ENCODE assay signal across 26 mouse cellular contexts in genomic region chr12:4462420-4462819, GRCm38 (mm10).
"Had no signal": no experiment of that assay in that cellular context is flagged by ENCODE, and none has a peak within 500 bp of the region (broad histone marks: within the 10 kb centered on the region; RNA-seq: fewer than 3 reads in every experiment).

No protein-coding gene starts in this region.

- H3K27ac ChIP-seq: heart, adult 2 months; heart, embryonic 13.5 days; heart, embryonic 15.5 days; hindbrain, embryonic 10.5 days; hindbrain, embryonic 12.5 days; hindbrain, embryonic 14.5 days; intestine, embryonic 15.5 days; layer of hippocampus, adult 2 months; left cerebral cortex, adult 2 months; limb, embryonic 13.5 days; limb, embryonic 15.5 days; liver, embryonic 12.5 days; liver, embryonic 14.5 days had no signal

- DNase-seq: gastrocnemius, postnatal 14 days; gastrocnemius, postnatal 36 days; heart, adult 2 months; heart, postnatal 14 days; heart, postnatal 36 days; kidney, adult 18-20 months; kidney, adult 8-10 months; kidney, postnatal 10 days; kidney, postnatal 25 days; kidney, postnatal 4 days had no signal

- H3K4me3 ChIP-seq: heart, adult 2 months; heart, embryonic 13.5 days; heart, embryonic 15.5 days; hindbrain, embryonic 10.5 days; hindbrain, embryonic 12.5 days; intestine, embryonic 15.5 days; layer of hippocampus, adult 2 months; left cerebral cortex, adult 2 months; limb, embryonic 13.5 days; limb, embryonic 15.5 days; liver, embryonic 12.5 days had no signal

- H3K9ac ChIP-seq: heart, embryonic 13.5 days; heart, embryonic 15.5 days; hindbrain, embryonic 12.5 days; hindbrain, embryonic 14.5 days; intestine, embryonic 15.5 days; limb, embryonic 13.5 days; limb, embryonic 15.5 days; liver, embryonic 12.5 days; liver, embryonic 14.5 days had no signal

- H3K4me1 ChIP-seq: hindbrain, embryonic 10.5 days; hindbrain, embryonic 12.5 days; intestine, embryonic 15.5 days; limb, embryonic 13.5 days; liver, embryonic 12.5 days had no signal

- H3K4me2 ChIP-seq: heart, embryonic 11.5 days; heart, embryonic 13.5 days; heart, embryonic 15.5 days; hindbrain, embryonic 12.5 days; hindbrain, embryonic 14.5 days; intestine, embryonic 15.5 days; limb, embryonic 13.5 days; limb, embryonic 15.5 days; liver, embryonic 12.5 days had no signal

- H3K27me3 ChIP-seq: heart, embryonic 13.5 days; heart, embryonic 15.5 days; hindbrain, embryonic 12.5 days; intestine, embryonic 15.5 days; limb, embryonic 13.5 days; limb, embryonic 15.5 days; liver, embryonic 12.5 days had no signal

- ATAC-seq: hindbrain, embryonic 16.5 days; inflammation-experienced regulatory T-cells, adult 6 months; intestine, embryonic 15.5 days; intestine, postnatal 0 days; liver, embryonic 12.5 days had no signal

- H3K36me3 ChIP-seq: heart, embryonic 13.5 days; heart, embryonic 15.5 days; hindbrain, embryonic 10.5 days; hindbrain, embryonic 12.5 days; intestine, embryonic 15.5 days; limb, embryonic 13.5 days; limb, embryonic 15.5 days; liver, embryonic 12.5 days had no signal

- H3K9me3 ChIP-seq: heart, embryonic 13.5 days; heart, embryonic 15.5 days; hindbrain, embryonic 10.5 days; hindbrain, embryonic 12.5 days; intestine, embryonic 15.5 days; limb, embryonic 13.5 days; limb, embryonic 15.5 days; liver, embryonic 12.5 days had no signal
